Mouse (Mus musculus): ENCODE measurements around the gene Aspn.
"Not testable (repeated sequence)": the region's sequence is repeated elsewhere in the genome, so short reads cannot be mapped to it uniquely, and the experiment has no call there.

Gene Aspn

DNA sequence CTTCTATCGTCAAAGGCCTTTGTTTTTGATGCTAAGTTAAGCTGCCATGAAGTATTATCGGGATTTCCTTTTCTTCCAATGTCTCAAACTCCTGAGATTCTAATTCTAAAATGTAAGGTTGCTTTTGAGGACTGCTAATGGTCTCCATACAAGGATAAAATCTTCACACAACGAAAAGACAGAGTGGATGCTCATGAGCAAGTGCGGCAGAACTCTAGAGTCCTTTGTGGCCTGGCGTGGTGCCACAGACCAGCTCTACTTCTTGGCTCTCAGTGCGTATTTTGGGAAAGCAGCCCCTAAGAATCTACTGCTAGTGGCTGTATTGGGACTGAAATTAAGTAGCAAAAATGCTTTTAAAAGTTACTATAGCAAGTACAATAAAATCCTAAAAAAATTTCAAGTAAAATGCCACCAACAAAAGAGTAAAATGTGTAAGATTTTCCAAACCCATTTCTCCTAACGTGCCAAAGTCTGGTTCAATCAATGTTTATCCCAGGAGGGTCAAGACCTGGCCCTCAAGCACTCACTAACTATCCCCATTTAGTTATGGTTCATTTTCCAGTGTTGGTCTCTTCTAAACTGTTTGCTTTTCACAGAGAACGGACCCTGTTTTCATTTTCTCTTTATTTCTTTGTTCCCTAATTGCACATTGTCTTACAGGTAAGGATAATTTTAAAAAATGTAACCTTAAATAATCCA, 40.2 kb downstream of the Aspn start:
- DNase-seq (ENCODE audit: low read depth): no peak

DNA sequence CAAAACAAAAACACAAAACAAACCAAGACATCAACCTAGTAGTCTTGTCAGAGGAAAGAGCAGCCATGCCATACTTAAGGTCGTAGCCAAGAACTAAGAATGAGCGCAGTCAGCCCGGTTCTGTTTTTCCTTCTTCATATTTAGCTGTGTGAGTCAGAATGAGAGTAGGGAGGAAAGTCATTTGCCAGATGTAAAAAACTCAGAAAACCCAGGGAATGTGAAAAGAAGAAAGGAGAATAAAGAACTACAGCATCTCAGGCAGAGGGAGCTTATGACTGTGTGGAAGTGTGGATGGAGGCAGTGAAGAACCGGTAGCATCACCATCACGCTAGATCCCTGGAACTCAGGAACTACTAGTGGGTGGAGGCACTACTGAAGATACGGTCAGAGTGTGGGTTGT, 41.8 kb downstream of the Aspn start:
- DNase-seq (ENCODE audit: low read depth): no peak

DNA sequence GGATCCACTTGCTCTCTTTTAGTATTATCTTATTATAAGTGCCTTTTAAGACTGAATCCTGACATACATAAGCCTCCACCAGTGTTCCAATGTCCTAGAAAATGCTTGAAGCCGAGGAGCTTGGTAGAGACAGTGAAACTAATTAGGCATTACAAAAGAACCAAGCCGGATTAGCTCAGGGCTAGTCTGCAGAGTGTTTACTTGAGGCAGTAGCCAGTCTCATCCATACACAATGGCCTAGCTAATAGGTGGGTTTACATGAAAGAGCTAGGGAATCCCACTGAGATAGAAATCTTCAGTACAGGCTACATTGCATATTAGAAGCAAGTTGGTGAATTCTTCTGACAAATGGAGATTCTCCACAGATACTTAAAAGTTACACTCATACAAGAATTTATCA, 58.3 kb downstream of the Aspn start:
- DNase-seq (ENCODE audit: low read depth): not testable (repeated sequence)

DNA sequence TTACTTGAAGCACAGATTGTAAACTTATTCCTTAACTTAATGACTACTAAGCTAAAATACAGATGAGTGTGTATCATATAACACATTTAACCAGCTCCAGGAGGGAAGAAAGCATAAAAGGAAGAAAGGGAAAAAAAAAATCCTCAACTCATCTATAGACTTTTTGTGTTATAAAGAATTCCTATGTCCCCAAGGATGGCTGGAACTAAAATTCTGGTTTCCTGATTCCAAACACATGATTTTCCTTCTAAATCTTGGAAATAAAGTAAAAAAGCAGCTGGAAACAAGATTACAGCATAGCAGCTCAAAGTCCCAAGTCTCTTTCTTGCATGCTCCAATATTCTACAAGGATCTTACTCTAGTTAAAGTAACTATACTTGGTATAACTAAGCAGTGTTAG, 59.4 kb downstream of the Aspn start:
- no peak for DNase-seq (ENCODE audit: low read depth)

DNA sequence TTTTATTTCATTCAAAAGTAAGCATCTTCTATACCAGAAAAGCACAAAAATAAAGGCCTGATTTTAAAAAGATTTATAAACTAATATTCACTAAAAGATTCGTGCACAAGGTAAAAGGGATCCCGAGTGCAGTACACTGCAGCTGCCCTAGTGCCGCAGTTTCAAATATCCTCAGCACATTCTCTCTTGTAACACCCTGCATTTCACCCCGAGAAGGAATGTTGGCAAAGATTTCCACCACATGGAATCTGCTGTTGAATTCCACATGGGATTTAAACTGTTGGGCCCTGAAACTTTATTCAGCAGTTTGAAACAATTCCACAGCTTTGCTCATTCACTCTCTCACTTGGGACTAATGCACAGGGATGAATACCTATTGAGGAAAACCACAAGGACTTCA, 63.5 kb downstream of the Aspn start, which contains the start of gene Ogn:
Ogn (plus strand) TSS at position 333 of the 400 bp plus-strand sequence.
- no peak for DNase-seq (ENCODE audit: low read depth)

DNA sequence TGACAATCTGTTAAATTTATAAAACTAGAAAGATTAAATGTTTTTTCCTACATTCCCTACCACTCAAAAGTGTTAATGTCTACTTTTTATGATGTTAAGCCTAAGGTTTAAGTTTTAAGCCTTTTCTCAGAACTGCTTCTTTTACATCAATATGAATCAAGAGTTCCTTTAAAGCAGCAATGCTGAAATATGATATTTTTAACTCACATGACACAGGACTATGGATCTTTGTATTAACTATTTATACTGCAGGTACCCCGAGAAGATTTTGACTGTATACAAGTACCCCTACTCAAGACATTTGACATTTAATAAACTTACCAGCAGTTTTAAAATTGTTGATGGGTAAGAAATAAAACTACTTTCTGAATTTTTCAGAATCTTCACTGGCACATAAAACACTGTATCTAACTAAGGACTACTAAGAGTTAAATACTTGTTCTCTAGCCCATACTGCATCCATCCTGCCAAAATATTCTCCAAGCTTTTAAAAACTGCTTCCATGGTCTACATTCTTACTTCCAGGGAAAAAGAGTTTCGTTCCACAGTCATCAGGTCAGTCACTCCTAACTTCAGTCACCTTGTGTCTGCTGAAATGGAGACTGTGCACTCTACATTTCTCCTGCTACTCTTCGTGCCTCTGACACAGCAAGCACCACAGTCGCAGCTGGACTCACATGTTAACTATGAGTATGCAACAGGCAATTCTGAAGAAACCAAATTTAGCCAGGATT, 64.5 kb downstream of the Aspn start:
- DNase-seq (ENCODE audit: low read depth): no peak

DNA sequence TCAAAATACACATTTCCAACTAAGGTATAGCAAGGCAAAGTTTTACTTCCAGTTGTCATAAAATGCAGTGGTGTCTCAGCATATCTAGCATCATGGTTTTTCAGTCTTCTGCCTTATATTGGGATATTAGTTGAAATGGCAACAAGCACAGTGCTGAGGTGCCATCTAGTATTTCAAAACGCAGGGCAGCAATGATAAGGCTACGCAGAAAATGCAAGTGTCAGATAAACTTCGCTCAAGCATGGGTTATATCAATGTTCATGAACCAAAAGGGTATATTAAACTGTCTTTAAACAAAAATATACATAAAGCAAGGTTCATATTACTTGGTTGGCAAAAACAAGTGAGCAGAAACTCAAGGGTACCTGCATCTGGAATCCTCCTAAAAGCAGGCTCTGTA, 72.8 kb downstream of the Aspn start:
- DNase-seq (ENCODE audit: low read depth): no peak

All from fibroblast of lung, adult 2 months (primary cell).